Mouse (Mus musculus) liver, adult 2 months (tissue): ENCODE results near the gene Faim.

Experiments
- CTCF ChIP-seq: fragments of 200-500 bp; IDR thresholded peaks from 2 replicates; pipeline ENCODE4 v1.5.1; 2011; ENCODE audit warnings: low read depth, low read length, control low read depth
- POLR2A ChIP-seq: fragments of 200-500 bp; IDR thresholded peaks from 2 replicates; pipeline ENCODE4 v1.6.1; 2011; ENCODE audit warnings: low read length, control low read depth; ENCODE audit not compliant: insufficient read depth; ENCODE audit errors: extremely low read depth

GRCm38 (mm10) chr9:98939290-98939689 lies 46.9 kb upstream of the Faim start:
- TF ChIP-seq CTCF (peak; percentile 48; the same call in 1 of the 2 replicates), POLR2A (no peak)
